Mouse (Mus musculus) ES-E14 (cell line): ENCODE data around the gene Smg1. TPM values are rescaled to one million over a fixed set of nuclear protein-coding genes. Genes with fewer than 3 reads are reported as not detected.

Experiments used
- DNase-seq: peaks from one replicate; pipeline ENCODE4 v3.0.0-alpha.2; 2013; ENCODE audit warnings: low read depth, low spot score
- H3K27ac ChIP-seq: 2 replicates; pipeline ENCODE4 v1.5.1; 2012; ENCODE audit warnings: low read depth, mild to moderate bottlenecking, low read length, moderate library complexity, mixed read lengths; ENCODE audit not compliant: poor library complexity, insufficient read depth, severe bottlenecking
- H3K36me3 ChIP-seq: 2 replicates; pipeline ENCODE4 v1.6.1; 2012; ENCODE audit warnings: mild to moderate bottlenecking, low read length, moderate library complexity, mixed read lengths; ENCODE audit not compliant: control insufficient read depth, poor library complexity, insufficient read depth, severe bottlenecking
- H3K4me1 ChIP-seq, 2 experiments: fragments of 150-350 bp in 1 of 2; sonication (generic) in 1 of 2; 2 replicates each; pipeline ENCODE4 v1.6.1; 2012; ENCODE audit warnings: low read length in 2 of 2, mild to moderate bottlenecking in 1 of 2, mixed read lengths in 1 of 2; ENCODE audit not compliant: control insufficient read depth in 2 of 2, insufficient read depth in 2 of 2, poor library complexity in 1 of 2
- H3K4me3 ChIP-seq, 2 experiments: fragments of 150-350 bp in 1 of 2; sonication (generic) in 1 of 2; 2 replicates each; pipeline ENCODE4 v1.5.1; 2012; ENCODE audit warnings: low read length in 2 of 2, low read depth in 1 of 2, mild to moderate bottlenecking in 1 of 2, mixed read lengths in 1 of 2; ENCODE audit not compliant: insufficient read depth in 1 of 2, poor library complexity in 1 of 2, severe bottlenecking in 1 of 2
- H3K9ac ChIP-seq: 2 replicates; pipeline ENCODE4 v1.6.1; 2012; ENCODE audit warnings: low read depth, mild to moderate bottlenecking, low read length, mixed read lengths; ENCODE audit not compliant: poor library complexity, insufficient read depth, severe bottlenecking
- H3K9me3 ChIP-seq: fragments of 150-350 bp; sonication (generic); 2 replicates; pipeline ENCODE4 v1.6.1; 2012; ENCODE audit warnings: low read depth, mild to moderate bottlenecking, low read length; ENCODE audit not compliant: control insufficient read depth, insufficient read depth
- CHD2 ChIP-seq: IDR thresholded peaks from 2 replicates; pipeline ENCODE4 v1.6.1; 2014; ENCODE audit warnings: mild to moderate bottlenecking, low read depth, low read length, inconsistent platforms
- HCFC1 ChIP-seq: IDR thresholded peaks from 2 replicates; pipeline ENCODE4 v1.6.1; 2012; ENCODE audit warnings: low read length, inconsistent platforms, borderline replicate concordance; ENCODE audit not compliant: insufficient read depth
- MAFK ChIP-seq: IDR thresholded peaks from 2 replicates; pipeline ENCODE4 v1.6.1; 2014; ENCODE audit warnings: mild to moderate bottlenecking, low read depth, low read length, inconsistent platforms; ENCODE audit not compliant: insufficient read depth
- ZC3H11A ChIP-seq: IDR thresholded peaks from 2 replicates; pipeline ENCODE4 v1.6.1; 2012; ENCODE audit warnings: low read depth, mild to moderate bottlenecking, inconsistent platforms, low read length, borderline replicate concordance
- ZNF384 ChIP-seq: IDR thresholded peaks from 2 replicates; pipeline ENCODE4 v1.6.1; 2012; ENCODE audit warnings: low read depth, low read length, inconsistent platforms
- in situ Hi-C, 2 experiments: fragments of 600-800 bp; cut with MboI; formaldehyde crosslinking; loops; one replicate each; pipeline ENCODE4 v1.15.1; 2025; ENCODE audit warnings: low sequenced_read_pairs in 2 of 2, inconsistent platforms in 1 of 2; ENCODE audit not compliant: unreplicated experiment in 2 of 2
- total RNA-seq: library from RNA; depleted of rRNA; stranded (reverse); fragments of 300-350 nt; gene quantifications from 2 replicates; pipeline ENCODE4 v1.2.3, GENCODE M21; 2012

Smg1 gene
- total RNA-seq, 1 experiment = 55.3 TPM

DNA sequence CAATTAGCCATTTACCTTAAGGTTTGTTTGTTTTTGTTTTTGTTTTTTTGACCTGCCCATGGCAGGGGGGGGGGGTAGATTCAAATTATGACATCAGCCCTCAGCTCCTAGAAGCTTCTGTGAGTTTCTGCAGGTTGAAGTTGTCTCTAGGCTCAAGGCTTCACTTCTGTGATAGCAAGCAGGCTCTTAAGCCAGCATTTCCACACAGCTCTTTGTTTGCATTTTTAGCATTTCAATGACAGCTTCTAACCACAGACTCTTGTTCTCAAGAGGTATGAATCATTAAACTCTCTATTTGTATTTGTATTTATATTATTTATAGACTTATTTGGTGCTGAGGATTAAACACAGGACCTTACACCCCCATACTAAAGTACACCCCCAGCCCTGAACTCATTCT is 15.0 kb upstream of the Smg1 start:
- Histone ChIP-seq H3K9ac (no peak overlapping the region), H3K4me3 (no peak overlapping the region), H3K4me1 (peaks cover 2 to 11% of the 10 kb centered on the region in 2 experiments; a peak in 2 of 4 replicates), H3K9me3 (no peaks in the 10 kb centered on the region), H3K36me3 (no peaks in the 10 kb centered on the region), H3K27ac (no peak overlapping the region)
- TF ChIP-seq HCFC1 = no peak
- TF ChIP-seq MAFK = no peak
- TF ChIP-seq ZC3H11A = no peak
- TF ChIP-seq CHD2 = no peak
- TF ChIP-seq ZNF384 = no peak
- in situ Hi-C loops = no loop called here
- no peak for DNase-seq

GRCm38 (mm10) chr7:118256740-118257139 is 13.3 kb upstream of the Smg1 start:
- in situ Hi-C loops = no loop called here
- H3K9ac ChIP-seq = no peak overlapping the region
- DNase-seq = no peak
- H3K36me3 ChIP-seq = no peaks in the 10 kb centered on the region
- H3K4me1 ChIP-seq = peaks cover 2 to 7% of the 10 kb centered on the region in 2 experiments; a peak in 2 of 4 replicates
- no peak overlapping the region for H3K27ac ChIP-seq
- no peaks in the 10 kb centered on the region for H3K9me3 ChIP-seq
- TF ChIP-seq ZC3H11A = no peak
- TF ChIP-seq CHD2 = no peak
- TF ChIP-seq ZNF384 = no peak
- no peak for TF ChIP-seq HCFC1
- no peak for TF ChIP-seq MAFK
- no peak overlapping the region for H3K4me3 ChIP-seq

DNA sequence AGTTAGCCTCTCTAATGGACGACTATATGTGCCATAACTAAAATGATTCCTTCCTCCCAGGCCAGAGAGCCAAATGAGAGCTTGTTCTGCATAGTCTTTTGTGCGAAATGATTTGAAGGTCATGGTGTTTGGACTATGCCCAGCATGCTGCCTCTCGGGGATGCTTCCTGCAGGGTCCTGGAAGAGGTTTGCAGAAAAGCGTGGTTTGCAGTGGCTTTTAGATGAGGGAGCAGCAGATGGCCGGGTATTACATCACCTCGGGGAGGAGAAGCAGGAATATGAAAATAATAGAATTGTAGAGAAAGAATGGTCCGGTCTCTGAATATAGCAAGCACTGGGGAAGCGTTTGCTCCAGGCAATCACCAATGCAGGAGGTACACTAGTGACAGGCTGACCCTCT is 11.0 kb upstream of the Smg1 start:
- no peak for DNase-seq
- no peaks in the 10 kb centered on the region for H3K36me3 ChIP-seq
- H3K4me1 ChIP-seq = peaks cover 2 to 7% of the 10 kb centered on the region in 2 experiments; a peak in 2 of 4 replicates
- in situ Hi-C loops = no loop called here
- no peak overlapping the region for H3K27ac ChIP-seq
- H3K9ac ChIP-seq = no peak overlapping the region
- no peak overlapping the region for H3K4me3 ChIP-seq
- H3K9me3 ChIP-seq = no peaks in the 10 kb centered on the region
- TF ChIP-seq ZNF384 (no peak), ZC3H11A (no peak), HCFC1 (no peak), CHD2 (no peak), MAFK (no peak)

DNA sequence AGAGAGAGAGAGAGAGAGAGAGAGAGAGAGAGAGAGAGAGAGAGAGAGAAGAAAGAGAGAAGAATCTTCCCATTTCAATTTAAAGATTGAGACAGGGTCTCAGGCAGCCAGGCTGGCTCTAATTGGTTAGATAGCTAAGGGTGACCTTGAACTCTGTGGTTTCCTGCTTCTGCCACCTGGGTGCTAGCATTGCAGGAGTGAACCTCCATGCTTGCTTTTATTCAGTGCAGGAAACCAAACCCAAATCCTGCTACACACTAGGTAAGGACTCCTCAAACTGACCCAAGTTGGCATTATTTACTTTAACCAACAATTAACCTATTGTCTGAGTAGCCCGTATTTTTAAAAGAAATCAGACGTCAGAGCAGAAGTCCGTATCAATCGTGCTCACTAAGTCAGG is 10.5 kb upstream of the Smg1 start:
- H3K4me3 ChIP-seq = no peak overlapping the region
- H3K36me3 ChIP-seq = no peaks in the 10 kb centered on the region
- H3K27ac ChIP-seq = no peak overlapping the region
- no peak overlapping the region for H3K9ac ChIP-seq
- no peaks in the 10 kb centered on the region for H3K9me3 ChIP-seq
- no peak for TF ChIP-seq CHD2
- TF ChIP-seq ZNF384 = no peak
- TF ChIP-seq ZC3H11A = no peak
- no peak for TF ChIP-seq MAFK
- TF ChIP-seq HCFC1 = no peak
- DNase-seq = no peak
- in situ Hi-C loops = no loop called here
- peaks cover 2 to 7% of the 10 kb centered on the region in 2 experiments; a peak in 2 of 4 replicates for H3K4me1 ChIP-seq

DNA sequence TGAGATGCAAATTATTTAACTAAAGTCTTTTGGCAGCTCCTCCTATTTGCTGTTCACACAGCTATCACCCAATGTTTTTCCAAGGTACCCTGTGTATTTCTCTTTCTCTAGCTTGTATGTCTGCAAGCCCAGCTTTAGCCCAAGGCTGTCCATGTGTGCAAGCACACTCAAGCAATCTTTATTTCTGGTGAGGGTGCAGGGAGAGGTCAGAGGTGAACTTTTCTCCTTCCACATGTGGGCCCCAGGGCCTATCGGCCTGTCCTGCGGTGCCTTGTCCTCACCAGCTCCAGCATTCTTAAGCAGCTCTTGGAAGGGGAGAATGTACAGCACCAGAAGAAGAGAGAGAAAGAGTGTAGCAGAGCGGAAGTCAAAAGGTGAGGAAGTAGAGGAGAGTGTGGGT is 9.5 kb upstream of the Smg1 start:
- no peak for DNase-seq
- TF ChIP-seq ZC3H11A (no peak), MAFK (no peak), ZNF384 (no peak)
- Histone ChIP-seq H3K27ac (no peak overlapping the region), H3K4me3 (no peak overlapping the region), H3K9ac (no peak overlapping the region), H3K36me3 (no peaks in the 10 kb centered on the region), H3K4me1 (peaks cover 0 to 1% of the 10 kb centered on the region in 2 experiments; a peak in 1 of 4 replicates), H3K9me3 (no peaks in the 10 kb centered on the region)
- in situ Hi-C loops = no loop called here
